Mouse (Mus musculus): ENCODE measurements around the gene Birc5.

Gene Birc5

DNA sequence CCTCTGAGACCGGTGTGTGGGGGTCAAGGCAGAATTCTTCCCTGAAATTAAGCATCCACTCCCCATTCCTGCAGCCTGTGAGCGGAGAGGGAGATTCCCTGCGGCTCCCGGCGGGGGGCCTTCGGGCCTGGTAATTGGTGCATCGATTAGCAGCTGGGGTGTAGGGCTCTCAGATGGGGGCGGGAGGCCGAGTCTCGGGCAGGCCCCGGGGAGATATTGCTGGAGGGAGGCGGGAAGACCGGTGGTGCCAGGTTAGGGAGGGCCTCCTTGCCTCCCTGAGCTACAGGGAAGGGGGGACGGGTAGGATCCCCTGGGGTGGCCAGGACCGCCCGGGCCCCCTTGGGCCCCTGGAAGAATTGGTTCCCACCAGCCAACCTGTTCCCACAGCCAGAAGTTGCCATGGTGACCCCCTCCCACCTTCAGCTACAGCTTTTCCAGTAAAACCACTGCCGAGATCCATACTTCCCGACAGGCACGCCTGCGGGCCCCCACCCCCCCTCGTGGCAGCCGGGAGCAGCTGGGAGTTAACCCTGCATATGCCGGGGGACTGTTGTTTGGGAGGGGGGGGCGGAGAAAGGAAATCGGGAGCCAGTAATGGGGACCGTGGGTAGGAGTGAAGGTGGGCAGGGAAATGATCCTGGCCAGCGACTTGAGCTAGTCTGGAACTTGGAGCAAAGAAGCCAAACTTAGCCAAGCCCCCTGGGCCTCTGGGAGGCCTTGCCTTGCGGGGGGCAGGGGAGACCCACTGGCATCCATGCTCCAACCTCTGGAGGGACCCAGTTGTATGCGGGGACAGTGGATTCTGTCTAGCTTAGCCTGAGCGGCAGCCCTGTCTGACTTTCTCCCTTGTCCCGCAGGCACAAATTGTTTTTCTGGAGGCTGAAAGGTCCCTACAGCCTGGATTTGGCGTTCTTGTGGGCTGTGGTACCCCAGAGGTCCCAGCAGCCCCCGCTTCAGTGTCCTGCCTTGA is 40.1 kb downstream of the Birc5 start:
- no peak for DNase-seq

DNA sequence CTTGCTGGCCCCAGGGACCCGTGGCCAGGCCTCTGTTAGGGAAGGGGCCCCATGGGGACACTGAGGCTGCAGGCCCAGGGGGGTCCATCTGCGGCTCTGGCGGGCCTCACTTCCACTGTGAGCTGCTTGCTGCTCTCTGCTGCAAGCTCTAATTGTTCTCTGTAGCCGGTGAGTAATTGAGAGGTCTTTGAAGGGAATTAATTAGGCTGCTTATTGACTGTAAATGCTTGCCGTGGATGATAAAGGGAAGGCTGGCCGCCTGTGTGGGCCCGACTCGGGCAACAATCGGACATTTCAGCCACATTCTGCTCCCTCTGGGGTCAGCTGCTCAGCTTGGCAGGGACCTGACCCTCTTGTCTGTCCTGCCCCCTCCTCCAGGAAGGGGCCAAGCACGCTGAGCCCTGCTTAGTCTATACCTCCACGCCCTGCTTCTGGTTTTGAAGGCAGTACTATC is 40.9 kb downstream of the Birc5 start:
- no peak for DNase-seq

DNA sequence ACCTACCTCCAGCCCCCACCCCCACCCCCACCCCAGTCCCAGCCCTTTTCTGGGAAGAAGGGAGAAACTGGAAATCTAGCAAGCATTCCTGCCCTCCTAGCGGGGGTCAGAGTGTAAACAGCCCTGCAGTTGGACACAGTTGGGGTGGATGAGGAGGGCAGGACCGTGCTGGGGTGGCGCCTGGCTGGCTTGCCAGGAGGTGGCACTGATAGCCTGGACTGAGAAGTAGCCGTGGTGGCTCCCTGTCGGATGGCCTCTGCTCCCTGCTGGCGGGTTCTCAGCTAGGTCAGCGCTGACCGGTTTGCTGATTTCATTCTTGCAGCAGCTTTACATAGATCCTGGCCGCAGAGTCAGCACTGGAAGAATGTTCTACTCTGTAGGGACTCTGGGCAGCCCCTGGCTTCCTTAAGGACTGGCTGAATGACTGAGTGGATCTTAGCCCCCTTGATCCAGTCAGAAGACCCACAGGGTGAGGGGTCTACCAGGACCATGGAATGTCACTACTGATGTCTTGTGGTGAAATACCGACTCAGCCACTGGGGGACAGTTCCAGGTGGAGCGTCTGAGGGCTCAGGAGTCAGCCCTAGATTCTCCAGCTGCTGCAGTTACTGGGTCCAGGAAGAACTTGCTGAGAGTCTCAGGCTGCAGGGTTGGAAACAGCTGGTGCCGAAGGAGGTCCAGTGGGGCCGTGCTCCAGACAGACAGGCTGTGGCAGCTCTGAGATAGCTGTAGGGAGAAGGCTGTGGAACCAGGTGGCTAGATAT is 41.6 kb downstream of the Birc5 start:
- DNase-seq, result no peak

DNA sequence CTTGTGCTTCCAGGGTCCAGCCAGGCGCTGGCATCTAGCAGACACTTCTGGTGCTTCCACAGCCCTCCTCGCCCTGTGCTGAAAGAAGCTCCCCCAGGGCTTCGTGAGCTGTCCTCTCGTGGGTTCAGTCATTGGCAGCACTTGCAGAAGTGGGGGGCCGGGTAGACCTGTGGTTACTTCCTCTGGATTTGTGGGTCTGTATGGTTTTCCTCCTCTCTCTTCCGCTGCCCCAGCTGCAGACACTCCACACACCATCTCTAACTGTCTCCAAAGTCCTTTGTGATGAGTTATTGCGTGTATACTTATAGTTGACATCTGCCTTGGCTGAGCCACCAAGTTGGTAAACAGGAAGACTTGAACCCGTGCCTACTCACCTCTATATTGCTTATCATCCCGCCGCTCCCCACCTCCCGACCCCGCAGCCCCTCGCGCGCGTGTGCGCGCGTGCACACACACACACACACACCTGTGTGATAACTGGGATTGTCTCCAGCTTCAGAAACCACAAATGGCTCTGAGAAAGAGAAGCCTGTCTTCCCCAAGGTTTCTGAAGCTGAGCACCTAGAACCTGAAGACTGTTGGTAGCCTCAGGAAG is 42.6 kb downstream of the Birc5 start:
- no peak for DNase-seq

DNA sequence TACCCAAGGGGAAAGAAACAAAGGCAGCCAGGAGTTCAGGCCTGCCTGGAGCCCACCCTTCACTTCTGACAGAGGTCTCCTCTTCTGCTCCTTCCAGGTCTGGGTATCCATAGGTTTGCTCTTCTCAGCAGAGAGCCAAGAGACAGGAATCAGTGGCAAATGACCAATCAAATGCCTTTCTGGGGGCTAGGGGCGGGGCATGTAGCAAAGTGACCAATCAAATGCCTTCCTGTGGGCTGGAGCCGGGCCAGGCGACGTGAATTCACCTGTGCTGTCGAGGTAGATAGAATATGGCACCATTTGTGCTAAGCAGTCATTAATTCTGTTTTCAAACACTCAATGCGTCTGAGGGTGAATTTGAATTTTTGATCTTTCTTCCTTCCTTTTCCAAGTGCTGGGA is 43.1 kb downstream of the Birc5 start:
- DNase-seq, result no peak

DNA sequence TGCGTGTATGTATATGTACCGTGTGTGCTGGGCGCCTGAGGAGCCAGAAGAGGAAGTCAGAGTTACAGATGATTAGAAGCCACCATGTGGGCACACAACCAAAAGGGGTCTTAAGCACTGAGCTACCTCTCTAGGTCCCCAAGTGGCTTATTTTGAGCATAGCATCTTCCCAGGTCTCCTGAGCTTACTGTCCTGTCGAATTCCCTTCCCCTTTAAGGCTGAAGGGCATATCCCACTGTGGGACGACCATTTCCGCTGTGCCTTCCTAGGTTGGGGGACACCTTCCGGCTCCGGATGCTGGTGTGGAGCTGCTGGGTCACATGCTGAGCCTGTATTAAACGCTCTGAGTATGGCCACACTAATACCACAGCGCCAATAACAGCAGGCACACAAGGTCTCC is 45.6 kb downstream of the Birc5 start:
- DNase-seq, result no peak

DNA sequence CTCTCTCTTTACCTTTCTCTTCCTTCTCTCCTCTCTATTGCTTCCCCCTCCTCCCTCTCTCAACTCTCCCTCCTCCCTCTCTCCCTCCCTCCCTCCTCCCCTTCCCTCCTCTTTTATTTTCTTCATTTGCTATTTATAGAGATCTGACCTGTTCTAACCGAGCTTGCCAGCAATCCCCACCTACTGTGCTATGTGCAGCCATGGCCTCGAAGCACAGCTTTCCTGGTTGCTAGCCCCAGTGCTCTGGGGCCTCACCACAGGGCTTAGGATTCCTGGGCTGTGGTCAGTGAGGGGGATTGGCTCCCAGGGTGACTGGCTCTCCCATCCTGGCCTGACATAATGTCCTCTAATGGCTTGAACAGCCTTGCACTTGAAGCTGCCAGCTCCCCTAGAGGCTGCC is 47.5 kb downstream of the Birc5 start:
- no peak for DNase-seq

DNA sequence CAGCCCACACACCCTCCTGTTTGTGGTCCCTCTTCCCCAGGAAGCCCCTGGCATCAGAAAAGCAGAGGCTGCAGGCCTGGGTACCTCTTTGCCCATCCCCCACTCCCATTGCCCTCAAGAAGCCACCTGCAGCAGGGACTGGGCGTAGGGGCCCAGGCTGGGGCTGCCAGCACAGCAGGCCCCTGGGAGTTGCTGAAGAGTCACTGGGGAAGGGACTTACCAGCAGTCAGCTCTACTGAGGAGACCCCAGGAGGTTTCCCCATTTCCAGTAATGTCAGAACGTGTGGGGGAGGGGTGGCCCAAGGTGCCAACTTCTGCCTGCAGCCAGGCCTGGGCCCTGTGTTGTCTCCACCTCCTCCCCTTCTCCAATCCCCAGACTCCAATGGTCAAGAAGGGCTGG is 53.2 kb downstream of the Birc5 start:
- no peak for DNase-seq

DNA sequence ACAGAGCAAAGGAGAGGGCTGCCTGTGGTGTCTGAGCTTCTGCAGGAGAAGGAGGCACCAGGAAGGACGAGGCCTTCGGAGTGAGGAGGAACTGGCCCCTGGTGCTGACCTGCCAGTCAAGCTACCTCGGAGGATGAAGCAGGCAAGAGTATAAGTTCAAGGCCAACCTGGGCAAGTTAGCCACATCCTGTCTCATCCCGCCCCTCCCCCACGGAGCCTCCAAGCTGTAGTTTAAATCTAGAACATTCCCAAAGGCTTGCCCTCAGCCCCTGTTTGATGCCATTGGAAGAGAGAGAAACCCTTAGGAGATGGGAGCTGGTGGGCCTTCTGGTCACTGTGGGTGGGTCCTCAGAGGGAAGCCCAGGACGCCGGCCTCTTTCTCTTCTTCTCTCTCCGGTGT is 55.4 kb downstream of the Birc5 start:
- no peak for DNase-seq
